Mouse (Mus musculus) kidney, postnatal 4 days (tissue): ENCODE results near the gene Fhad1.

ENCODE experiments used
- DNase-seq, 2 experiments: peaks; one replicate each; pipeline ENCODE4 v3.0.0; 2021; ENCODE audit warnings: mixed read lengths in 2 of 2

Fhad1 gene

GRCm38 (mm10) chr4:141976163-141976562, 38.7 kb downstream of the Fhad1 start:
- peak; percentile 62 to 71 for DNase-seq

DNA sequence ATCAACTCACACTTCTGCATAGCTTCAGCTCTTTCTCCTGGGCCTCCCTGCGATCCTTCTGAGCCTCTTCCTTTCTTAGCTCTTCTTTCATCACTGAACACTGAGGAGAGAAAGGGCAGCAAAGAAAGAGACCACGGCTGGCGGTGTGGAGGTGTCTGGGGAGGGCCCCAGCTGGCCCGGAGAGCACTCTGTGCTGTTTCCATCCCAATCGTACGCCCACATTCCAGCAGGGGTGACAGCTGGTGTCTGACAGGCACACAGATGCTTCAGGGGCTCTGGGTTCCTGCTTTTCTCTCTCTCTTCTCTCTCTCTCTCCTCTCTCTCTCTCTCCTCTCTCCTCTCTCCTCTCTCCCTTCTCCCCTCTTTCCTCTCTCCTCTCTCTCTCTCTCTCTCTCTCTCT, 50.3 kb downstream of the Fhad1 start:
- no peak for DNase-seq

DNA sequence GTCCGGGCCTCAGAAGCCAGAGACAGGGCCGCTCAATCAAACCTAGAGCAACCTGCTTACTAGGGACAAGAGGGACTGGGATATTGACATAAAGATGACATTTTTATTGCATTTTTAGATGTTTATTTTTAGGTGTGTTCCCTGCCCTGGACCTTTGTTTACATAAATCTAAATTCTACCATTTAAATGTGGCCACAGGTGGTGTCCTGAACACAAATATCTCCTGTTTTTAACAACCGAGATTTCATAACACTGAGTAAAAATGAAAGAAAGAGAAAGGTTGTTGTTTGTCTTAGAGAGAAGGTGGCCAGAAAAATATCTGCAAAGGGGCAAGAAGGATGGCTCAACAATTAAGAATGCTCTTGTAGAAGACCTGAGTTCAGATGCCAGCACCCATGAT, 51.0 kb downstream of the Fhad1 start:
- DNase-seq: no peak

DNA sequence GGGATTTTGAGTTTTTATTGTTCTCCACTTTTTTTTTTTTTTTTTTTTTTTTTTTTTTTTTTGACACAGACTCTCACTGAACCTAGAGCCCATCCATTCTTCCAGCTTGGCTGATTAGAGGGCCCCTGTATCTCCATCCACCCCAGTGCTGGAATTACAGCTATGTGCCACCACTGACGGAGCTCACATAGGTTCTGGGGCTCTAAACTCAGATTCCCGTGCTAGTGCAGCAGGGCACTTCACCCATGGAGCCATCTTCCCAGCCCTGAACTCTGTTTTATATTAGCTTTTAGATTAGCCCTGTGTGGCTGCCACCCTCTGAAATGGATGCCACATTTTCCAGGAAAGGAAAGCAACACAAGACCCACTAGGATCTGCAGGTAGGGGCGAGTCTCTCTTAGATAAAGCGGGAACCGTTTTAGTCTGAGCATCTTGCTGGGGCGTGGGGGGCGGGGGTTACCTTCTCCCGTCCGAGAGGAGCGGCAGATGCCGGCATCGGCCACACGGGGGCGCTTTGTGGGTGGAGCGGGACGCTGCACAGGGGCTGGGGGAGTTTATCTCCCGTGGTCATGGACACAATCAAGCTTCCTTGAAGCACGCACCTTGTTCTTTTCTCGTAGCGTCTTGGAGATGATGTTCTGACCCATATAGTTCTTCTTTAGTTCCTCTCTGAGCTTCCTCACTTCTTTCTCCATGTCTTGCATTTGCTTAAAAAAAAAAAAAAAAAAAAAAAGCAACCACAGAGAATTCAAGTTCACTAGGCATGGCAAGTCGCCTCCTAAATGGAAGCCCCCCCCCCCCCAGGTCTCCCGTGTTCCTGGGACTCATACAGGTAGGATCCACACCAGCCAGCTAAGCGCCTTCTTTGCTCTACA, 51.8 kb downstream of the Fhad1 start:
- peak; percentile 86 for DNase-seq

DNA sequence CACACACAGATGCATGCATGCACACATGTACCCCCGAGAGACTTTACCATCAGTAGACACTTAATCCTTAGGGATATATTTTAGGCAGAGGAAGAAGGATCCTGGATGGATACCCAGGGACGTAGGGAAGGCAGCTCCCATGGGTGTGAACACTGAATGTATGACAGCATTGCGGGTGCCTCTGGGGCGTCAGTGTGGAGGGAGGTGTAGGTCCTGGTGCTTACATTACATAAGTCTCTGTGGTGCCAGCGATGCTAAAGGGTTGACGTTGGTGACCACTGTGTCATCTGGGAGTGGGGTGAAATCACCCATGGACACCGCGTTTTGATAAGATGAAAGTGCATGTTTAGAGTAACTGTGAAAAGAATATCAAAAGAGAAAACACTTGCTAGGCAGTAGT, 54.8 kb downstream of the Fhad1 start:
- DNase-seq: no peak

GRCm38 (mm10) chr4:141959615-141960014, 55.3 kb downstream of the Fhad1 start:
- DNase-seq: no peak

- peak; percentile 32 to 52 for DNase-seq
Measured at GRCm38 (mm10) chr4:141958614-141959375, 56.1 kb downstream of the Fhad1 start.

DNA sequence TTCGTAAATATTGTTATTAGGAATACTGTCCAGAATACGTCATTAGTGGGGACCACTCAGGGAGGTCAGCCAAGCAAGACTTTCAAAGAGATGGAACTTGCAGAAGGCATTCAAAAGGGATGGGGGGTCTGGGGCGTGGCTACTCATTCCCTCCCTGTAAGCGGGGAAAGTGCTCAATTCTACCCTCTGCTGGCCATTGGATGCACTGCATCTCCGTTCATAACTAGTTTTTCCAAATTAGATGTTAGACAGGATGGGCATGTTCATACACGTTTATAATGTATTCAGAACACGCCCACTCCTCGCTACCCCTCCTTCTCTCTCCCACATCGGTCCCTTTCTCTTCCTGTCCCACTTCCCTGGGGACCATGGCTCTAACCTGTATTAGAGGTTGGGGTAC, 56.7 kb downstream of the Fhad1 start:
- DNase-seq: peak; percentile 92 to 93

DNA sequence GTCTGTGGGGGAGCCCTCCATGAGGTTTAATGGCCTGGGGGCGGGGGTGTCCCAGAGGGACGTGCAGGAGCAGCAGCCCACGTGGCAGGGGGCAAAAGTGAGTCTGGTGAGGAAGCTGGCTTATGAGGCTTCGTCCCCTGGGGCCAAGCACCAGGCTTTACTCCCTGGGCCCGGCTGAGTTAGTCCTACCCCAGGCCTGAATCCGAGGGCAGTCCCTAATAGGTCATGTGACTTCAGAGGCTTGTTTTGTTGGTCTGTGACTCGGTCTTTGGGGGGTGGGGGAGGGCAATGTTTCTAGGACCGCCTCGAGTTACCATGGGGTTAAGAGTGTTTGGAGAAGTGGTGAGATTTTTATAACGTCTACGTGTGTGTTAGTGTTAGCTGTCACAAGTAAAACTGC, 57.1 kb downstream of the Fhad1 start:
- peak; percentile 43 to 49 for DNase-seq

DNA sequence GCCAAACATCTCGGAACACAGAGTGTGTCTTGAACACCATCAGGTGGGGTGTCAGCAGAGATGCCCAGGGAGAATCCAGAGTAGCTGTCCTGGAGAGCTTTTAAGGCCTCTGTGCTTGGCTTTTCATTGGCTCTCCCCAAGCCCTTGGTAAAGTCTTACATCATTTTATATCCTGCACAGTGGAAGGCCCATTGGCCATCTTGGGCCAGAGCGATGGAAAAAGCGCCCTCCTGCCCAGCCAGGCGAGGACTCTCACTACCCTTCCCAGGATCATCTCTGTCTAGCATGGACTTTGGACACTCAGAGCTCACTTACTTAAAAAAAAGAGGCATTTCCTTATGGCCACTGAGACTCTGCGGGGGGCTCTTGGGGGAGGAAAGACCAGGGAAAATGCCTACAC, 58.0 kb downstream of the Fhad1 start:
- peak in 1 of 2 experiments; percentile 33 for DNase-seq

DNA sequence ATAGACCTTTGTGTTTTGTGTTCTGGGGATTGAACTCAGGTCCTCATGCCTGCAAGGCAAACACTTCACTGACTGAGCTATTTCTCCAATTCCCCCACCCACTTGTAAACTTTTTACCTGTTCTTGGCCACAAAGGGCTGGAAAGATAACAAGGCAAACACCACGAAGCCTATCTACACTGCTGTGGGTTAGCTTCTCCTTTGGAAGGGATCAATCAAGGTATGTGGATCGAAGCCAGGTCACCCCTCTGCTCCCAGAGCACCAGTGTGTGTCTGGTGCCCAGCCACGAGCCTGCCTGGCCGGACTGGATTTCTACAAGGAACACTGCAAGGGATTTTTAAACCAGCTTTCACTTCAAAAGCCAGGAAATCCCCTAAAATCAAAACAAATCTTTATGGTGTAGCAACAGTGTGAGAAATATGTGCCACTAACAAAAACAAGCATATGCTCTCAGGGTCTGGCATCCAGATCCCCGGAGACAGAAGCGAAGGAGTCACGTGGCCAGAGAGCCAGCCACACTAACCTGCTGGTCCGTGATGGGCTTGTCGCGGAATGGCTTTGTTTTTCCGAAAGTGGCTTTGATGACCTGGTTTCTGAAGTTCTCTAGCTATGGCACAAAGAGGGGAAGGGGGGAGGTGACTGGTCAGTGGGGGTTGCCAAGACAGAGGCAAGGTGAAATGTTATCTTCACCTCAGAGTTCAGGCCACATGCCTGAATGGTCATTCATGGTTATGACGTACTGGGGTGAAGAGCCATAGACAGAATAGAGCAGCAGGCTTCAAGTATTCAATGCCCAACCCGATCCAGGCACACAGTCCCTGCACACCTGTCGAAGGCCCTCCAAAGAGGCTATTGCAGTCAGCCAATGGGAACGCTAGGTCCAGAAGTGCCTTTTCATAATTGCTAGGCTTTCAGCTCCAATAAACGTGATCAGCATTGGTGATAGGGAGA, 59.8 kb downstream of the Fhad1 start:
- DNase-seq: no peak

DNA sequence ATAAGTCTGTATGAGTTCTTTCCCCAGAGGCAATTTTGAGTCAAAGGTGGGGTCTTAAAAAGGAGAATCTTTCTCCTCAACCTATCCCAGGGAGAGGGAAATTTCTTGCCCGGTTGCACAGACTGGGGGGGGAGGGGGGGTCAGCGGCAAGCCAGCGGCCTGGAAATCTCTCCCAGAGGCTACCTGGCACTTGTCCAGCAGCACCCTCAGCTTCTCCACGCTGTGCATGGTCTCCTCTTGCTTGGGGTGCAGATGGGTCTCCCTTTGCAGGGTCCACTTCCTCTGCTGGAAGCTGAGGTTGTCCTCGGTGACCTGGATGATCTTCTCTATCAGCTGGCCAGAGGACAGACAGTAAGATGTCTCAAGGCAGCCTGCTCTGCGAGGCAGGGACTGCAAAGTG, 61.0 kb downstream of the Fhad1 start:
- peak; percentile 31 to 42 for DNase-seq

- no peak for DNase-seq
Measured at GRCm38 (mm10) chr4:141953291-141953690, 61.6 kb downstream of the Fhad1 start.

DNA sequence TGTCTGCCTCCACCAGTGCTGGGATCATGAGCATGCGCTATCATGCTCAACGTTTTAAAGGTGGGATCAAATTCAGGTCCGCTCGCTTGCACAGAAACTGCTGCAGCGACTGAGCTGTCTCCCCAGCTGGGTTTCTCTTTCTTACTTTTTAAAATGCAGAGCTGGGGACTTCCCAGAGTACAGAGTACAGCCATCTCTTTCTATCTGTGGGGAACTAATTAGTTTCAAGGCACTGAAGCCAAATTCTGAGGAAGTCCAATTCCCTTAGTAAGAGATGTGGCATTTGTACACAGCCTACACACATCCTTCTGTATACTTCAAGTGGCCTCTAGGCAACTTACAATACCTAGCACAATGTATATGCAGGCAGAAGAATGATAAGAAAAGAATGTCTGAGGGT, 62.1 kb downstream of the Fhad1 start:
- DNase-seq: no peak

- peak; percentile 31 to 39 for DNase-seq
Measured at GRCm38 (mm10) chr4:141952114-141952513, 62.8 kb downstream of the Fhad1 start.

DNA sequence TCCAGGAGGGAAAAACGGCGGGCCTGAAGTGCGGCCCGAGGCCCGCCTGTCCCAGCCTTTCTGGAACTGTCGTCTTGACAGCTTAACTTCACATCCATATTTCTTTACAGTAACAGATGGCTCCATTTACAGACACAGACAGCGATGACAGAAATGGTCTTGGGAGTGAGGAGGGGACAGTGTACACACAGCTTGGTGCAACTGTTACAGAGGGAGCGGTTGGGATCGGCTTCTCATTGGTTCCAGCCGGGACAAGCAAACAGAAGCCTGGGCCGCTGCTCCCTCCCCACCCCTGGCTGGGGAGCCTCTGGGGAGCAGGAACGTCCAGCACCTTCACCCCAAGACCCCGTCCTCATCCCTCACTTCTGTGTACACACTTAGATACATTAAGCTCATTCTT, 65.4 kb downstream of the Fhad1 start:
- peak; percentile 54 to 59 for DNase-seq

- no peak for DNase-seq
Measured at GRCm38 (mm10) chr4:141948822-141949221, 66.1 kb downstream of the Fhad1 start.

DNA sequence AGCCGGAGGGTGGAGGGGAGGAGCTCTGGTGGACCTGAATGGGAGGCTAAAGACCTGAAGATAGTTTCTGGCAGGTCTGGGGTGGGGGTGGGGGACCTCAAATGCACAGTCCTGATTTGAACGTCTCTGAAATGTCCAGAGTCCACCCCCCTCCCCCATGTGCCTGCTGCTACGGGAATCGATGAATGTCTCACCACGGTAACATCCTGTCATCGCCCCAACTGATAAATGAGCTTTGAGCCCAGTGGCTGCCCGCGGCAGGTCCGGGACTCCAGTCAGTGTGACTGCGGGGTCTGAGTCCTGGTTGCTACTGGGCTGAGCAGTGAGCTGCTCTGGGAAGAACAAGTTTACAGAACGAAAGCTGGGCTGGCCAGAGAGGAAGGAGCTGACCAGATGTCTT, 72.5 kb downstream of the Fhad1 start:
- DNase-seq: no peak

- DNase-seq: no peak
Measured at GRCm38 (mm10) chr4:141941289-141941688, 73.6 kb downstream of the Fhad1 start.

DNA sequence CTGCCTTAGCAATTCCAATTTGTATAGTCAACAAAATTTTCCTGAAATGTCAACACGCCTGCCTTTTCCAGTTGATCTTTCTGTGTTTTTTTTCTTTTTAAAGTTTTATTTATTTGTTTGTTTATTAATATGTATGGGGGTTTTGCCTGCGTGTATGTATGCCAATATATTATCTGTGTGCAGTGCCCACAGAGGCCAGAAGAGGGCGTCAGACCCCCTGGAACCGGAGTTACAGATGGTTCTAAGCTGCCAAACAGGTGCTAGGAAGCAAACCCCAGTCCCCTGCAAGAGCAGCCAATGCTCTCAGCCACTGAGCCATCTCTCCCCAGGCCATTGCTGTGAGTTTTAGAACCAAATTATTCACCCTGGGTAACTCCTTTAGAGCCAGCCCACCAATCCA, 76.3 kb downstream of the Fhad1 start:
- DNase-seq: no peak

GRCm38 (mm10) chr4:141932785-141933574, 81.9 kb downstream of the Fhad1 start:
- DNase-seq: no peak

- DNase-seq: no peak
Measured at GRCm38 (mm10) chr4:141931526-141931925, 83.4 kb downstream of the Fhad1 start.
